Mouse (Mus musculus): ENCODE measurements around the gene Leng8.

Gene Leng8

DNA sequence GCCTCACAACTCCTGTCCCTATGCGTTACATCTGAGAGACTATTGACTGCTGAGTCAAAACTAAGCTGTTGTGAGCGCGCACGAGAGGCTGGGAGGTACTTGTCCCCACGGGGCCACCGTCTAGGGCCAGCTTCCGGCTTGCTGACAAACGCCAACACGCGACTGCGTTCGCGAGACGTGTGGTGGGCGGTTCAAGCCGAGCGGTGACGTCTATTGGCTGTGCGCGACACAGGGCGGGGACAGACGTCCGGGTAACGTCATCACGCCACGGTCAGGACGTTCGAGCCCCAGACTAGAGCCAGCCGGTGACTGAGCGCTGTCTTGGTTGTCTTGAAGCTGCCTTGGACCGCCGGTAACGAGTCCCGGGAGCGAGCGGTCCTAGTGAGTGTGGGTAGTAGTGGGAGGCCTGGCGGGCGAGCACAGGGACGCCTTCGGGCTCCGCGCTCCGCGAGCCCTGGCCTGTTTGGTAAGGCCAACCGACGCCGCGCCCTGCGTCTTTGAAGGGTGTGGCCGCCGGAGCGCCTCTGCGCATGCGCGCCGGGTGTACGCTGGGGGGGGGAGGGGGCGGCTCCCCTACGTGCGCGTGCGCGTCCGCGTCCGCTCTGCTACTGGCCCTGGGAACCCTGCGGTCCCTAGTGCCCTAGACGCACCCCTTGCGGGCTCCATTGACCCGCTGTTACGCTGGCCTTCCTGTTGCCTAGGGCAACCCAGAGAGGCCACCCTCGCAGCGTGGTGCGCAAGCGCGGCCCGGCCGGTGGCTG is at the start of gene Leng8:
Gene Leng8 (plus strand): TSS at position 269 of the 761 bp plus-strand sequence.
- under 1% methylated on average over 77 of the region's 78 CpGs for WGBS

- WGBS = 39% methylated on average over 4 of the region's 4 CpGs
These were observed 49.5 kb upstream of the Leng8 start for GRCm38 (mm10) chr7:4087238-4087895.

- 59% methylated on average over 6 of the region's 6 CpGs for WGBS
These were observed 48.9 kb upstream of the Leng8 start for GRCm38 (mm10) chr7:4087896-4088480.

DNA sequence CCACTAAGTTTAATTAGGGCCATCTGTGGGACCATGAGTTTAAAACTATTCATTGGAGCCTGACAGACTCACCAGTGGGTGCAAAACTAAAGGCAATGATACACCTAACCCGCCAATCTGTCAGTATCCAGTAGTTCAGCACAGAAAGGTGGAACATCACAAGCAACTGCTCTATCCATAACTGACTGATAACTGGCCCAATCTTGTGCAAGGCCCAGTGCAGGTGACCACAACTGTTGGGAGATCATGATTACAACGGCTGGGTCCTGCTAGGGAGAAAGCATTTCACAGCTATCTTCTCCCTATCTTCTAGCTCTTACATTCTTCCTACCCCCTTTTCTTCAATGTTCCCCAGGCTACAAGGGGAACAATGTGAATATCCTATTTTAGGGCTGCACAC is 48.2 kb upstream of the Leng8 start:
- 76% methylated on average over 2 of the region's 2 CpGs for WGBS

DNA sequence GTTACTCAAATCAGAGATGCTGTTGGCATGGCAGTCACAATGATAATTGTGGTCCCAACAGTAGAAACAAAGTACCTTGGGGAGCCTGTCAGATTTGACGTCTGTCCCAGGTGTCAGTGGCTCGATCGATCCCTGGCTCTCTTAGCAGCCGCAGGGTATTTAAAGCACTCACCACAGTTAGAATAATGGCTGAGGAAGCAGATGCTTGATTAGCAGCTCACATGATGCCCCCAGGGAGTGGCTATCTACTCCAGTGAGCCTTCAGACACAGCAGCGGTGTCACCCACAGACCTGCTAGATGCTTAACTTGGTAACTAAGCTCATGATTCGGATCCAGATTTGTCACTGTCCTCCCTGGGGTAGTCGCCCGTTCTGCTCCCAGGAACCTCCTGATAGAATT is 45.7 kb upstream of the Leng8 start:
- WGBS = 51% methylated on average over 8 of the region's 8 CpGs

DNA sequence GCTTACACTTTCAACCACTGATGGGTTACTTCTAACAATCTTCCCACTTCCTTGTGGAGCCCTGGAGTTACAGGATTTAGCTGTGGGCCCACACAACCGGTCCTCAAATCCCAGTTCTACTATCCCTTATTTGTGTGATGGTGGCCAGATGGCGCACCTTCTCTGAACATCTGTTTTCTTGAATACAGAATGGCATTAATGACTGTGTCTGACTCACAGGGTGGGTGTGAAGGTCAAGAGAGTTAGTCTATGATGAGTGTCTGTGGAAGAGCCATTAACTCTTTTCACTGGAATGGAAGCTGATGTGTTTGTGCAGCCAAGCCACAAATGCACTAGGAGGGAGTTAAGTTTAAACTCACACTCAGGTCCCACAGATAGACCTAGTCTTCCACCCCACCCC is 38.5 kb upstream of the Leng8 start:
- 77% methylated on average over 2 of the region's 2 CpGs for WGBS

- WGBS = 73% methylated on average over 2 of the region's 2 CpGs
These were observed 38.0 kb upstream of the Leng8 start for GRCm38 (mm10) chr7:4098832-4099231.

DNA sequence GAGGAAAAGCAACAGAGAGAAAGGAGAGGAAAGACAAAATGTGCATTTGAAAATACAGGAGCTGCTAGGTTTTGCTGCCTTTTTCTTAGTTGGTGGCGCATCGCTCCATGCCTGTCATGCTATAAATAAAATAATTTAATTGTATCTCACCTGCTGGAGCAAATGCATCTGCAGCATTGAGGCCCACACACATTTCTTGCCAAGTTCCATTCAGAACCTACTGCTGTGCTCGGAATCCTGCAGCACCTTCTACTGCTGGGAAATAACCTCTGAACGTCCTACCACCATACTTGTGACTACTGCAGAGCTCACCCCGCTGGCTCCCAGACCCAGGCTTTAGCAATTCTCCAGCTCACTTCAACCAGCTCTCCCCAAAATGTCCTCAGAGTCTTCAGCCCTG is 35.7 kb upstream of the Leng8 start:
- WGBS = 58% methylated on average over 5 of the region's 5 CpGs

DNA sequence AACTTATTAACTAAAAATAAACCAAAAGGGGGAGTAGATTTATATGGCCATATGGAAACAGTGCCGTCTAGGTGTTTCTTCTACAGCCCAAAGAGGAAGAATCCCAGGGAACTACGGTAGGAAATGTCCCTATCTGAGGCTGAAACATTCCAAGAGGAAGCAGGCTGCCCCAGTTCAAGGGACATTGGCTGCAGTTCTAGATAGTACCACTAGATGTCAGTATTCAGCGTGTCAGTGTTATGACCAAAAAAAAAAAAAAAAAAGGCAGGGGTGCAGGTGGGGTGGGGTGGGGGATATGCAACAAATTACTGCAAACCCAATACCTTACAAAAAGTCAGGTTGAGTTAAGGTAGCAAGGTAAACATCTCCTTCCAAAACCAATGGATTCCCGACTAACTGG is 33.4 kb upstream of the Leng8 start:
- WGBS = 10% methylated on average over 4 of the region's 4 CpGs

DNA sequence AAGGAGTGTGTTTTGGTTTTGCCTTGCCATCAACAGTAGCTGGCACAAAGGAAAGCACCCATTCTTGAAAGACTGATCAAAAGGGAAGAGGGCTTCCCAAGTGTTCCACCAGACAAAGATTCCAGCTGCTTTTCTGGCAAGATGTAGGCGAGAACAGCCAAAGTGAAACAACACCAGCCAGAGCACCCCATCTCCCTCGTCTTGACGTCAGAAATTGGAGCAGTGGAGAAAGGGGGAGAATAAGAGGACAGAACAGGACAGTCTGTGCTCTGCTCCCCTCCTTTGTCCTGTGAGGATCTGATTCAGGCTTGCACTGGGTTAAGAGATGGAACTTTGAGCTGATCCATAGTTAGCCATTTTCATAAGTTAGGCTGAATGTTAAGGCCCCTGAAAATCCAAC is 25.1 kb upstream of the Leng8 start:
- 36% methylated on average over 3 of the region's 3 CpGs for WGBS

DNA sequence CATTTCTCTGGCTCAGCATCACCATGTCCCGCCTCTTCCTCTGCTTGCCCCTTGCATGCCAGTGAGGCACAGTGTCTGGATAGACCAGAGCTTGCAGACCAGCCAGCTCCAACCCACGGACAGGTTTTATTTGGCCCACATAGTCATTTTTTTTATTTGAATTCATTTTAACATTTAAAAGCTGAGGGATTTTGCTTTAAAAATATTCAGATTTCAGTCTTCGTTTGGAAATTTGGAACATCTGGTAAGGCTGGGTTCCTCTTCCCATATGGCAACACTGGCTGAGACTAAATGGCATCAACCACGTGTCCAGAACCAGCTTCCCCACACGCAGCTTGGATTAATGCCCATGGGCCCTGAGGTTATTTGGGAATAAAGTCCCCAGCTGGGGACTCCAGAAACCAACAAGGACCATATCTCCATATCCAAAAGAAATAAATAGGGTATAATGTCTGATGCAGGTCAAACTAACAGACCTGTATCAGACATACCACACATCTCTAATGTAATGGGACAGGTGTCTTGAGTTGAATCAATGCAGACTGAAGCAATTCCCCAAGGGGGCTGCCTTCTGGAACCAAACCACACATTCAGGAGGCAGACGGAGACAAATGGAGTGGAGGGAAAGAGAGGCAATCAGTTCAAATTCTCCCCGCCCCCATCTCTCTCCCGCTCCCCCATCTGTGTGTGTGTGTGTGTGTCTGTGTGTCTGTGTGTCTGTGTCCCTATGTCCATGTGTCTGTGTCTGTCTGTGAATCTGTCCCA is 19.6 kb upstream of the Leng8 start:
- WGBS = 45% methylated on average over 8 of the region's 8 CpGs

- 4% methylated on average over 34 of the region's 37 CpGs for WGBS
These were observed 17.4 kb upstream of the Leng8 start, which contains the start of gene Ttyh1 for GRCm38 (mm10) chr7:4119344-4119902. Ttyh1 (plus strand) TSS chr7:4119408.

- WGBS = 13% methylated on average over 19 of the region's 19 CpGs
These were observed 16.6 kb upstream of the Leng8 start for GRCm38 (mm10) chr7:4119976-4120921.

- 18% methylated on average over 11 of the region's 11 CpGs for WGBS
These were observed 14.6 kb upstream of the Leng8 start for GRCm38 (mm10) chr7:4122076-4122768.

DNA sequence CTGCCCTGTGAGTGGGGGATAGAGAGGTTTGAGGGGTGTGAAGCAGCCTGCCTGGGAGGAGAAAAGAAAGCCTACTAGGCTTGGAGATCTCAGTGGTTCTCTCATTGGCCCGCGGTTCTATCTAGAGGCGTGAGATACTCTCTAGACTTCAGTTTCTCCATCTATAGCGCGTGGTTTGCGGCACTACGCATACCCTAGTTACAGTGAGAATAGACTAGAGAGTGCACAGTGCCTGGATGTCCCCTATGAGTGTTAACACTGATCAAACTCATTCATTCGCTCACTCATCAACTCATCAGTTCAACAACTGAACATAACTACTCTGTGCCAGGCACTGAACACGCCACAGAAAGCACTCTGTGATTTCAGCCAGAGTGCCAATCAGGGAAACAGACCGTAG is 14.1 kb upstream of the Leng8 start:
- 27% methylated on average over 10 of the region's 10 CpGs for WGBS

DNA sequence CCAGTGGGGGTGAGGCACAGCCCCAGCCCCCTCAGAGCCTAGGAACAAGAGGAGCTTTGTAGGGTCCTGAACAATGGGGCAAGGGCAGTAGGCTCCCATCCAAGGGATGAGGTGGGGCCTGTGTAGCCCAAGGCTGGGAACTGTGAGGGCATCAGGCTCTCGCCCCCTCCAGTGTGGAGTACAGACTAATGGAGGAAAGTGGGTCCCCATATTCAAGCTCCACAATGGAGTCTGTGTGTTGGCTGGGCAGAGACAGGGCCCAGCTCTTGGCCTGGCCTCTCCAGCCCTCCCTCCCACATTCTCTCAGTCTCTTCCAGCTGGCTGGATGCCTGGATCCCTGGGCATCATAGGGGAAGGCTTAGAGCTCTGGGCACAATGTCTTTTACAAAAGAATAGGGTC is 13.1 kb upstream of the Leng8 start:
- WGBS = 15% methylated on average over 1 of the region's 1 CpGs

- WGBS = 2% methylated on average over 10 of the region's 10 CpGs
These were observed 12.5 kb upstream of the Leng8 start for GRCm38 (mm10) chr7:4124315-4124759.

DNA sequence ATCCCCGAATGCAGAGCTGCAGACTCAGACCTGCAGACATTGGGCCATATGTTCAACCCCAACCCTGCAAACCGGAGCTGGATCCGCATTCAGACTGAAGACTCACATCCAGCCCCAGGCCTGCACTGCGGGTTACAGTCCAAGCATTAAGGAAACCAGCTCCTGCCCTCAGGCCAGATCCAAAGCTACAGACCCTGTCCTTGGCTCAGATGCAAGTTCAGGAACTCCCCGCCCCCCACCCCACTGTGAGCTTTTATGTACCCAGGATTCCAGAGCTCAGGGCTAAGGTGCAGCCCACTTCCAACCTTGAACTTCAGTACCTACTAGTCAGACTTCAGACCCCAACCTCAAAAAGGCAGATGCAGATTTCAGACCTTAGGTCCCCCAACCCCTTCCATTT is 12.0 kb upstream of the Leng8 start:
- WGBS = 14% methylated on average over 5 of the region's 5 CpGs

GRCm38 (mm10) chr7:4125306-4125705 is 11.5 kb upstream of the Leng8 start:
- 29% methylated on average over 9 of the region's 9 CpGs for WGBS
